Mouse (Mus musculus) ES-E14 (cell line): Measurements from ENCODE around the gene Rangrf.

Experiments used
- CHD2 ChIP-seq: IDR thresholded peaks from 2 replicates; pipeline ENCODE4 v1.6.1; 2014; ENCODE audit warnings: mild to moderate bottlenecking, low read depth, low read length, inconsistent platforms
- HCFC1 ChIP-seq: IDR thresholded peaks from 2 replicates; pipeline ENCODE4 v1.6.1; 2012; ENCODE audit warnings: low read length, inconsistent platforms, borderline replicate concordance; ENCODE audit not compliant: insufficient read depth

DNA sequence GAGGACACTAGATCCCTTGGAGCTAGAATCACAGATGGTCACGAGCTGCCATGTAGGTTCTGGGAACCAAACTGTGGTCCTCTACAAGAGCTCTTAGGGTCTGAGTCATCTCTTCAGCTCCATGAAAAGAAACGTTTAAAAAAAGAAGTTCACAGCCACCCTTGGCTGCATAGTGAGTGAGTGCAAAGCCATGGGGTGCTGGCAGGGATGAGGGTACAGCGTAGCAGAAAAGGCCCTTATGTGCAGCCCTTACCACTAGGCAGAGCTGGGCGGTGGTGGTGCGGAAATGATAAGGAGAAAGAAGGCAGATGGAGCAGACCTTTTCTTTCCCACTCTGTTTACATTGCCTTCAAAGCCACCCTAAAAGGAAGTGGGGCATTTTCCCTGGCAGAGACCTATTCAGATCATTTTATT lies 4.3 kb upstream of the Rangrf start:
- TF ChIP-seq CHD2 (no peak), HCFC1 (no peak)
